Mouse (Mus musculus) layer of hippocampus, postnatal 25 days (tissue): ENCODE results near the gene Prr12. TPM values are rescaled to one million over a fixed set of nuclear protein-coding genes. Genes with fewer than 3 reads are reported as not detected.

Experiments used
- DNase-seq, 2 experiments: peaks; one replicate each; pipeline ENCODE4 v3.0.0; 2022; ENCODE audit warnings: mixed read lengths in 2 of 2, low spot score in 1 of 2; ENCODE audit errors: extremely low spot score in 1 of 2
- total RNA-seq, 2 experiments: library from RNA; stranded (reverse); gene quantifications; 2 replicates each; pipeline ENCODE4 v1.2.3; 2021

The Prr12 gene
- total RNA-seq, 2 experiments from 2014 or later = 67.9 to 81.7 TPM

GRCm38 (mm10) chr7:45078513-45078912 lies 25.8 kb upstream of the Prr12 start:
- DNase-seq = peak in 1 of 2 experiments; percentile 77

DNA sequence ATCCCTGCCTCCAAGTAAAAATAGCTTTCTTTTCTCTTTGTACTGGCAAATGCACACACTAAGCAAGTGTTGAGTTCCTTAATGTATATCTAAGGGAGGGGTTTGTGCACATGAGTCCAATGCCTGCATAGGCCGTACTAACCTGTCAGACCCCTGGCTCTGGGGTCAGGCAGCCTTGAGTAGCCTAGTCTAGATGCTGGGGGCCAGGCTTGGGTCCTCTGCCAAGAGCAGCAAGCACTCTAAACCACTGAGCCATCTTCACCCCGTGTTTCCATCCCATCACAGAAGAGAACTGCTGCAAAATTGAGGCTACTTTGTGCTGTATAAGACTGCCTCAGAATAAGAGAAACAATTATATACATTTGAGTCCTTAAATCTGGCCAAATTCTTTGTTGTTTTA lies 25.1 kb upstream of the Prr12 start:
- DNase-seq = no peak

DNA sequence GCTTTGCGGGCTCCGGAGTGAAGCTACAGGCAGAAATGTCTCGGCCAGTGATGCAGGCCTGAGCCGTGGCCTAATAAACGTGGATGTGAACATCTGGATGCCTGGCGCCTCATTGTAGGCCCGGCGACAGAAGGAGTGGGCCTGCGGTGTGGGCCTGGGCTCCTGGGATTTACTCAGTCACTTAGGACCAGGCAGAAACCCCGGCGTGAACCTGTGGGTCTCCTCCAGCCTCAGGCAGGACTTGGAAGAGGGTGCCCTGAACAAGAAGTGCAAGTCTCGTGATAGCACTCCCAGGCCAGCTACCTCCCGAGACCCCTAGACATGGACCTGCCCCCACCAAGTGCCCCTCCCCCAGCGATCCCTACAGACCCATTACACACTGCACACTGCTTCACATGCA lies 24.6 kb upstream of the Prr12 start:
- DNase-seq = no peak

DNA sequence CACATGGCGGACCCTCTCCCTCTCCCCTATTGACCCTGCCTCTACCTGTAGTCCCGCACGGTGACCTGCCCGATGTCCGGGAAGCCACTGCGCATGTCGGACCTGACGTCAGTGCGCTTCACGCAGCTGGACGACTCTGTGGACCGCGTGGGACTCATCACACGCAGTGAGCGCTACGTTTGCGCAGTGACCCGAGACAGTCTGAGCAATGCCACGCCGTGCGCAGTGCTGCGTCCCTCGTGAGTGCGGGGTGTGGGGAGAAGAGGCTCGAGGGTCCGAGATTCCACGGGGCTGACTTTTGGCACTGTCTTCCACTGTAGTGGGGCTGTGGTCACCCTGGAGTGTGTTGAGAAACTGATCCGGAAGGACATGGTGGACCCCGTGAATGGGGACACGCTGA lies 23.8 kb upstream of the Prr12 start:
- DNase-seq = no peak

DNA sequence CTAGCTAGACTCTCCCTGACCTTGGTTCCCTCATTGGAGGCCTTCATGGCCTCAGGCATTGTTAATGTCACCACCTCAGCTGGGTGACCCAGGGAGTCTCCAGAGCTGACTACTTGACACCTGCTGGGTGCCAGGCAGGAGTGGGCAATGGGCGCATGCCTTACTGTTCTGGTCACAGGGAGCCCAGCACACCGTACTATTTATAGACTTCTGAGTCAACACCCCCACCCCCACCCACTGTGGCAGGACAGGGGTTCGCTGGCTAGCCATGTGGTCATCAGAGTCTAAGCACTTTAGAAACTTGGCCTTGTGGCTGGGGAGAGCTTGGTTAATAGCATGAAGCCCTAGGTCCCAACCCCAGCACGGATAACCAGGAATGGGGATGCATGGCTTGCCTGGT lies 22.7 kb upstream of the Prr12 start:
- DNase-seq = no peak

GRCm38 (mm10) chr7:45073949-45074348 lies 21.3 kb upstream of the Prr12 start:
- DNase-seq = no peak

DNA sequence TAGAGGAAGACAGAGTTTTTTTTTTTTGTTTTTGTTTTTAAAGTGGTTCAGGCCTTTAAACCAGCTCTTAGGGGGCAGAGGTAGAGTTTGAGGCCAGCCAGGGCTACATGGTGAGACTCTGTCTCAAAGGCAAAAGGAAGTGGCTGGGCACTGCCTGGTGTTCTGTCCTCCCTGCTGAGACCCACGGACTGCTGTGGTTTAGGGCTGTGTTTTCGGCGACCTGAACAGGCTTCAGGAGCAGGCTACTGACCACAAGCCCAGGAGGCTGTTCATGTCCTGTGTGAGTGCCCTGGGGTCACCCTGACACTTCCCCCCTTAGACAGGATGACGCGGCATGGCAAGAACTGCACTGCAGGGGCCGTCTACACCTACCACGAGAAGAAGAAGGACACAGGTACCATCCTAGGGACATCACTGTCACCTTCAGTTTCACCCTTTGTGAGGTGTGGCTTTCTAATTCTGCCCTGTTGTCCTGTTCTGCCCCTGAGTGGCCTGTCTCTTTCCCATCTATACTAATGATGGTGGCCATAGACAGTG lies 20.6 kb upstream of the Prr12 start:
- DNase-seq = no peak

GRCm38 (mm10) chr7:45072230-45072629 lies 19.5 kb upstream of the Prr12 start:
- DNase-seq = no peak

DNA sequence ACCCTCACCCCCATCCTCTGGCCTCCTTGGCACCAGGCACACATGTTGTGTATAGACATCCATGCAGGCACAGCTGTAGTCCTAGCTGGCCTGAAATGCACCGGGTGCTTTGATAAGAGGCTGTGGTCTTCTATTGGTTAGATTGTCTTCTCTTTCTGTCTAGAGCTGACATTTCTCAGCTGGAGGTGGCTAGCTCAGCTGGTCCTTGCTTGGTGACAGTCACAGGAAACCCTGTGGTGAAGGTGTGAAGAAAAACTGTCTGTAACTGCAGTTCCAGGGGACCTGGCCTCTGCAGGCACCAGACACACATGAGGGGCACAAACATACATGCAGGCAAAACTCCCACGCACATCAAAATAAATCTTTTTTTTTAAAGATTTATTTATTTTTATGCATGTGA lies 17.0 kb upstream of the Prr12 start:
- DNase-seq = no peak

DNA sequence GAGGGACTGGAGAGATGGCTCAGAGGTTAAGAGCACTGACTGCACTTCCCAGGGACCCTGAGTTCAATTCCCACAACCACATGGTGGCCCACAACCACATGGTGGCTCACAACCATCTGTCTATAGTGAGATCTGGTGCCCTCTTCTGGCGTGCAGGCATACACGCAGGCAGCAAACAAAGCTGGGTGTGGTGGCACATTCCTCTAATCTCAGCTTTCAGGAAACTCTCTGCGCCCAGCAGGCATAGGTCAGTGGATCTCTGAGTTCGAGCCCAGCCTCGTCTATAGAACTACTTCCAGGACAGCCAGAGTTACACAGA lies 15.3 kb upstream of the Prr12 start:
- no peak for DNase-seq

- DNase-seq = no peak
Measured at GRCm38 (mm10) chr7:45067190-45067999, 14.7 kb upstream of the Prr12 start.

DNA sequence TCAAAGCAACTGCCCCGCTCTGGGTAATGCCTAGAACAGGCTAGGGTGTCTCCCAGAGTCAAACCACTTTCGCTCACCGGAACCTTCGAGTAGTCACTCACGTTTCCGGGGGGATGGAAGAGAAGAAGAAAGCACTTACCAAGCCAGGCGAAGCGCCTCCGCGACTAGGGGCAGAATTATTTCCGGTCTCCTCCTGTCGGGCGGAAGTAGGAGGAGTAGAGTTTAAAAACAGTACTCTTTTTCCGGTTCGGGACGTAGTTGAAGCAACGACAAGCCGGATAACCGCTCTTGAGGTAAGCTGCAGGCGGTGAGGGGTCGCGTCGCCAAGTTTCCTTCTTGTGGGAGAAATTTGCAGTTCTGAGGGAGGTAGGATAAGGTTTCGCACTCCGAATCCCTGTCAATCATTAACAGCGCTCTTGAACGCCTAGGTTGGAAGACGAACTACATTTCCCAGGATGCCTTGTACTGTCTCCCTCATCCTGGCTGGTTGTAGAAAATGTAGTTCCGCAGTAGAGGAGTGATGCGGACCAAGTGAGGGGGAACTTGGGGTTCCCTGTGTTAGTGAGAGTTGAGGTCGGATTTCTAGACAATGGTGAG lies 9.7 kb upstream of the Prr12 start, which contains the start of the genes Nosip and Prrg2:
Gene Nosip, plus strand, starts transcription at position 191 of the 597 bp plus-strand sequence.
Gene Prrg2, minus strand, starts transcription at position 439 of the 597 bp plus-strand sequence.
- peak; percentile 91 to 92 for DNase-seq

DNA sequence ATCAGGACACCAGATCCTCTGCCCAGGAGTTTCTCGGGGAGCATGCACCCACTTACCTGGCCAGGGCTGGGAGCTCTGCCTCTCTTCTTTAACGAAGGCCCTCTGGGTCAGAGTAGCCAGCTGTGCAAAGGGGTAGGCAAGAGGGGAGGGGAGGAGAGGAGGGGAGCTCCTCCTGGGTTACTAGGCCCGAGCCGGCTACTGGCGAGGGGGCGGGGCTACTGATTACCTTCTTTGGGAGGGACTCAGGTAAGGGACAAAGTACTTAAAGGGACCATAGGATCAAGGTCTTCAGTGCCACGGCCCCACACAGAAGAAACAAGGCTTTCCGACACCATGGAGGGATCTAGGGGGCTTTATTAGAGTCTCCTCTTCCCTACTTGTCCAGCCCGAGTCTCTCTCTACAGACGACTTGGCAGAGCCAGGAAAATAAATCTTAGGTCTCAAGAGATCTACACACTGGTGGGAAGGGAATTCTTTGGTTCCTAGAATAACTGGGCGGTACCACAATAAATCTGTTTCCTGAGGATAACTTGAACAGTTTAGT lies 8.9 kb upstream of the Prr12 start:
- DNase-seq = no peak

DNA sequence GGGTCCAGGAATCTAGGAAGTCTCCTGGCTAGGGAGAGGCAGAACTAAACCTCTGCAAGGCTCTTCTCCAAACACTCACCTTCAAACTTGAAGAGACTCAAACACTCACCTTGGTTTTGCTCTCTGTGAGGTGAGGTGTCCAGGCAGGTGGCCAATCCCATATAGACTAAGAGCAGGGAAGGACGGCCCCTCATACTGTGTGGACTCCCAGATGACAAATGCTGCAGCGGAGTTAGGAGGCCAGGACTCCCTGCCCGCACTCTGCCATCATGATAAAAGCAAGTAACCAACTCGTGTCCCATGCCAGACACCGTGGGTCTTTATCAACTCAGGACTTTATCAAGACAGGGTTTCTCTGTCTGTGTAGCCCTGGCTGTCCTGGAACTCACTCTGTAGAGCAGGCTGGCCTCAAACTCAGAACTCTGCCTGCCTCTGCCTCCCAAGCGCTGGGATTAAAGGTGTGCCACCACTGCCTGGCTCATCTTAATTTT lies 8.0 kb upstream of the Prr12 start:
- no peak for DNase-seq

GRCm38 (mm10) chr7:45058607-45059571 lies 6.2 kb upstream of the Prr12 start:
- no peak for DNase-seq

DNA sequence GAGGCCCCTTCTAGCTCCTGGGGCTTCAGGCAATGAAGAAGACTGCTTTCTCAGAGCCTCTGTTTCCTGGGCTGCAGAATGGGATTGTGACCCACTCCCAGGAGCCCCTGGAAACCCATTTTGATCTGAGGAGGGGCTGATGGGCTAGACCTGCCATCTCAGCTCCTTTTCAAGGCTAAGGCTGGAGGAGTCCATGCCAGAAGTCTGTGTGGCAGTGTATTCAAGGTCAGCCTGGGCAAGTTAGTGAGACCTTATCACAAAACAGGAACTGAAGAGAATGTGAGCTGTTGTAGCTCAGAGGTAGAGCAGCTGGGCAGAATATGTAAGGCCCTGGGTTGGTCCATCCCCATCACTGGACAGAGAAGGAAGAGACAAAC lies 4.3 kb upstream of the Prr12 start:
- DNase-seq = no peak

GRCm38 (mm10) chr7:45056329-45056971 lies 3.8 kb upstream of the Prr12 start:
- DNase-seq = no peak

- DNase-seq = peak; percentile 71 to 75
Measured at GRCm38 (mm10) chr7:45053931-45054510, 1.3 kb upstream of the Prr12 start.

GRCm38 (mm10) chr7:45053117-45053930 lies 643 bp upstream of the Prr12 start:
- DNase-seq = peak; percentile 49 to 73
